Mouse (Mus musculus): Measurements from ENCODE around the gene Pkp4.

DNA sequence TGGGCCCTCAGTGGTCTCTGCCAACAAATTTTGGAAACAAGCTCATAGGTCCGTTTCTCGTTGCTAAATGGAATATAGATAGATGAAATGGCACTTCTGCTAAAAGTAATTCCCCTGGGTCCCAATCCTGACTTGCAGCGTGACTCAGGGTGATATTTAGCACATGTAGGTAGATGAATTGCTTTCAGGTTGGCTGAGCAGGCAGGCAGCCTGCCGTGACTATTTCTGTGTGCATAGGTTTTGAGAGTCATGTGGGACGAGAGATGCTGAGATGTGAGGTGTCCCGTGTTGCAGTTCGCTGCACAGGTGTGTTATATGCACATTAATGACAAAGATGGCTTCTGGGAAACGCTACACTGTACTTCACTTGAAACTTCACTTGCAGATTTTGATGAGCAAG, 111.2 kb downstream of the Pkp4 start:
- TF ChIP-seq CHD2 (IDR thresholded peaks at IDR 0.05; ENCODE audit: low read depth, low read length) (no peak), ZNF384 (IDR thresholded peaks at IDR 0.05; ENCODE audit: low read depth, low read length) (no peak), MAFK (IDR thresholded peaks at IDR 0.05; ENCODE audit: insufficient read depth, low read depth, low read length) (no peak), ZC3H11A (IDR thresholded peaks at IDR 0.05; ENCODE audit: borderline replicate concordance, low read depth, low read length) (no peak)

Measured in ES-E14 (cell line).